Mouse (Mus musculus): ENCODE data around the gene Fbxo3. TPM values are rescaled to one million over a fixed set of nuclear protein-coding genes. Genes with fewer than 3 reads are reported as not detected.
"Not testable (repeated sequence)": the region's sequence is repeated elsewhere in the genome, so short reads cannot be mapped to it uniquely, and the experiment has no call there.

Fbxo3 gene
- total RNA-seq, 2 experiments from 2014 or later, result 49.2 to 49.8 TPM

DNA sequence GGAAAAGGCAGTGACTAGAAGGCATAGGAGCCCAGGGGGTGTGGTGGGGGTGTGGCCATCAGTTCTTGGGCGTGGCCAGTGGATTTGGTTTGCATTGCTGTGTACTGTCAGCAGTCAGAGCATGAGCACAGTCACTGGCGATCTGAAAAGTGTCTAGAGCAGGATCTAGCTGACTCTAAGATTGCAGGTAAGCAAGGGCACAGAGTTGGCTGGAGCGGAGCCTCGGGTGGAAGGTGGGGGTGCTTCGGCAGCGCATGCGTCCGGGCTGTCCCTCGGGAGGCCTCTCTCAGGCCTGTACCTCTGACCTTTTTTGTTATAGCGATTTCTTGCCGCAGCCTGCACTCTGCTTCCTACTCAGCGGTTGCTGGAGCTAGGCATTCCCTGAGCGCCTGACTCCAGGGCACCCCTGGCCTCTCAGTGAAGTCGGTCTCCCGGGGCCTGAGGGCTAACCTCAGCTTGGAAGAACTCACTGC is 68.3 kb downstream of the Fbxo3 start, which contains the start of gene Cd59a:
Gene Cd59a (plus strand): TSS at position 61 of the 473 bp plus-strand sequence.
- peak; percentile 81 for ATAC-seq (ENCODE audit: poor library complexity, severe bottlenecking)

DNA sequence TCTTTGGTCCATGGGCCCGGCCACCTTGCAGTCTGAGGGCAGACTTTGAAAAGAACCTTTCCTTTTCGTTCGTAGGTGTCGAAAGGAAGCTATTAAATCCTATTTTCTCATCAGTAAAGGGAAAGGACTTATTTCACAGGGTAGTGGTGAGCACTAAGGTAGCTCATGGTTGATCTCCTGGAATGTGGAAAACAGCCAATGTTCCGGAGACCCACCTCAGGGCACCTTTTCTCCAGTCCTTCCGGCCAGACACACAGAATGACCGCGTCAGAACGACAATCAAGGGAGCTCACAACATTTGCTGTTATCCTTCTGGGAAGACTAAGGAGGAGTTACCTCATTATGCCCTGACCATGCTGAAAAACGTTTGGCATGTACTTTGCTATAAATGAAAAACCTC is 68.7 kb downstream of the Fbxo3 start:
- ATAC-seq (ENCODE audit: poor library complexity, severe bottlenecking), result no peak

- not testable (repeated sequence) for ATAC-seq (ENCODE audit: poor library complexity, severe bottlenecking)
Observed at GRCm38 (mm10) chr2:104096796-104097195, 69.3 kb downstream of the Fbxo3 start.

DNA sequence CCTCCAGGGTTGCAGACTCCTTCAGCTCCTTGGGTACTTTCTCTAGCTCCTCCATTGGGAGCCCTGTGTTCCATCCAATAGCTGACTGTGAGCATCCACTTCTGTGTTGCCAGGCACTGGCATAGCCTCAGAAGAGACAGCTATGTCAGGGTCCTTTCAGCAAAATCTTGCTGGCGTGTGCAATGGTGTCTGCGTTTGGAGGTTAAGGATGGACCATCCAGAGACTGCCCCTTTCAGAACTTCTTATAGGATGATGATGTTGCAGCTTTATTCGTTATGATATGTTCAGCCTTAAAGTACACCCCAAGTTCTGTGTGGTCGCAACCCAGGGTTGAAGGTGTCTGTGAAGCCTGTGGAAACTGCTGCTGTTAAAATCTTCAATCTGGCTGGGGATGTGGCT is 69.9 kb downstream of the Fbxo3 start:
- not testable (repeated sequence) for ATAC-seq (ENCODE audit: poor library complexity, severe bottlenecking)

DNA sequence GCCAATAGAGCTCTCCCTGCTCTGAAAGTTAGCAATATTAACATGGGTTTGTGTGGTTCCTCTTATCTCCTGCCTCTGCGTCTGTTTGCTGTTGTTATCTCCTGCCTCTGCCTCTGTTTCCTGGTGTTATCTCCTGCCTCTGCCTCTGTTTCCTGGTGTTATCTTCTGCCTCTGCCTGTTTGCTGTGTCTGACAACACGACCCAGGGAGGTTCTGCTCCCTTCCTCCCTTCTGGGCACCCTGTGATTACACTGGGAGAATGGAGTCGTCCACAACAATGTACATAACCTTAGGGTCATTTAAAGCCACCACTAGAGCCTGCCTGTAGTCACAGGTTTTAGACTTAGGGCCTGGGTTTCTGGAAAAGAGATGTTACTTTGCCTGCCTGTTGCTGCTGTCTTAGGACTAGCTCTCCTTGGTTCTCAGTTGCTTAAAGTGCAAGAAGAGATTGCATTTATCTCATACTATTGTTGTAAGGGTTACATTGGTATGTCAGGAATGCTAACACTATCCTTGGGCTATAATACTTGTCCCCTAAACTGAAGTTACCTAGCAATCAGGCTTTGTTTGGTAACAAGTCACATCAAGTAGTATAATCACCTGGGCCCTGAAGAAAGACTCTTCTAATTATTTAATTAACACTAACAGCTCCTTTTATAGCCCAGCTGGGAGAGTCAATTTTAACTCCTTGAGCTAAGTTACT is 71.2 kb downstream of the Fbxo3 start:
- ATAC-seq (ENCODE audit: poor library complexity, severe bottlenecking), result peak; percentile 39

GRCm38 (mm10) chr2:104099231-104099585 is 71.7 kb downstream of the Fbxo3 start:
- no peak for ATAC-seq (ENCODE audit: poor library complexity, severe bottlenecking)

DNA sequence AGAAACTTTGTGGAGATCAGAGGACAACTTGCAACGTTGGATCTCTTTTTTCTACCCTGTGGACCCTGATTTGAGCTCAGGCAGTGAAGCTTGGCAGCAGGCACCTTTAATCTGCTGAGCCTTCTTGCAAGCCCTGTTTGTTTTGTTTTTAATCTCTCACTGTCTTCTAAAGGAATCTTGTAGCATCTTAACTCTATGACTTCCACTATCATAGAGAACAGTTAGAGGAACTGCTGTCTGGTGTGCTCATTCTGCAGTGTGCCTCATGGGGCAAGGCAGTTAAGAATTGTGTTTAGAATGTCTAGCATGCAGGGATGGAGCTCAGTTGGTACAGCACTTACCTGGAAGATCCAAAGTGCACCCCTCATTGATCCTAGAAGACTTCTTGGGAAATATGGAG is 72.4 kb downstream of the Fbxo3 start:
- ATAC-seq (ENCODE audit: poor library complexity, severe bottlenecking), result no peak

DNA sequence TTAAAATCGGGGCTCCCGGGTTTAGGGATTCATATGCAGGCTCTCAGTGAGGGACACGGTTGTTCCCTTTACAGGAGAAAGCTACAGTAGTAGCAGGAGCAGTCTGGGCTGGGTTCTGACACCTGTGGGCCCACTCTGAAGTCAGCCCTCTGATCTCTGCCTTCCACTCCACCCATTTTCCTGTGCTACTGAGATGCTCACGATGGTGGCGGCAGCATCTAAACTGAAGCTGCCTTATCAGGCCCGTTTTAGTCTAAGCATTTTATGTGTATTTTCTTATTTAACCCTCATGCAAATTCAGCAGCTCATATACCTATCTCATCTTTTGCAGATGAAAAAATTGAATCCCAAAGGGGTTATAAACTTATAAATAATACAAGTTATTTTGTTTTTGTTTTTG is 77.3 kb downstream of the Fbxo3 start:
- no peak for ATAC-seq (ENCODE audit: poor library complexity, severe bottlenecking)

DNA sequence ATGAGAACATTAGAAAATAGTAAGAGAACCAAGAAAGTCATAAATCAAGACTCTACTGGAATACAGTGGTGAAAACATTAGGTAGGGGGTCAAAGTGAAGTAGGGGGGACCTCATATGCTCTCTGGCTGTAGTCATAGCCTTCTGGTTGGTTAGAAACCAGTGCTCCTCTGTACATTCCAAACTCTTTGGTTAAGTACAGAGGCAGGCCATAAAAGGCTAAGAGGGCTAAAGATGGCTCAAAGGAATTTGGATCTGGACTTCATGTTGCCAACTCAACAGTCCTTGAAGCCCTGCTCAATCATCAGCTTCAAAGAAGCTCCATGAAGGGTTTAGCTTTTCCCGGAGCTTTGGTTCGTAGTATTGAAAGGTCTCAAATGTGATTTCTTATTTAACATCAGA is 81.5 kb downstream of the Fbxo3 start:
- ATAC-seq (ENCODE audit: poor library complexity, severe bottlenecking), result not testable (repeated sequence)

- no peak for ATAC-seq (ENCODE audit: poor library complexity, severe bottlenecking)
Observed at GRCm38 (mm10) chr2:104109528-104109927, 82.0 kb downstream of the Fbxo3 start.

- no peak for ATAC-seq (ENCODE audit: poor library complexity, severe bottlenecking)
Observed at GRCm38 (mm10) chr2:104110031-104110430, 82.5 kb downstream of the Fbxo3 start.

DNA sequence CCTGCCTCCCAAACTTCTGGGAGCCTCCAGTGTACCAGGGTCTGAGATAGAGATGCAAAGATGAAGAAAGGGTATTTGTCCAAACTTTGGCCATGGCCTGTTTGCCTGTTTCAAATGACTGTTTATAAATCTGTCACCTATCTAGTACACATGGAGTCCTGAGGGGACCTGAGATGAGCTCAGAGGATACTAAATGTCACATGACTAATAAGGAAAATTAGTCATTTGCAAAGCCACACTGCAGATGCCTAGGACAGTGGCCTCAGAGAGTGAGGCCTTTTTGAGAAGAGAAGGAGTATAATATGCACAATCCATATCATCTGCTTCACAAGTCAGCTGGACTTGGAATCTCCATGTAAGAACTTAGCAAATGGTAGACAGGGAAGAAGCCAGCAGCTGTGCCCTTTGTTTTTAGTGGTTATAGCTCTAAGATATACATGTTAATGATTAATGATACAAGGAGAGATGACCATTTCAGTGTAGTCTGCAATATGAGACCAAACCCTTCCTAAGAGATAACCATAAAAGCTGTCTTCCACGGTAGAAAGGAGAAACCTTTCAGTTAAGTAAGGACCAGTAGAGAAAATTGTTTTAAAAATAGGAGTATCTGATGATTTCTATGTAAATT is 83.8 kb downstream of the Fbxo3 start:
- ATAC-seq (ENCODE audit: poor library complexity, severe bottlenecking), result not testable (repeated sequence)

Other genes starting within 250 kb of the Fbxo3 start
- gene Caprin1, start 230.1 kb upstream of the Fbxo3 start, total RNA-seq (2015), result 209 and 211 TPM in 2 replicates
- gene Caprin1, start 230.1 kb upstream of the Fbxo3 start, total RNA-seq (2017), result 242 and 276 TPM in 2 replicates
- gene Lmo2, start 69.7 kb upstream of the Fbxo3 start, total RNA-seq (2015), result 186 and 200 TPM in 2 replicates
- gene Lmo2, start 69.7 kb upstream of the Fbxo3 start, total RNA-seq (2017), result 92.3 and 100 TPM in 2 replicates
- 0.27 TPM in 1 of 2 replicates, not detected in the other for gene 4931422A03Rik, start 640 bp downstream of the Fbxo3 start, total RNA-seq (2015)
- not detected in 2 replicates for gene 4931422A03Rik, start 640 bp downstream of the Fbxo3 start, total RNA-seq (2017)
- gene Gm10912, start 38.1 kb downstream of the Fbxo3 start, total RNA-seq (2015), result not detected in 2 replicates
- not detected in 2 replicates for gene Gm10912, start 38.1 kb downstream of the Fbxo3 start, total RNA-seq (2017)
- not detected in 2 replicates for gene Gm10799, start 40.8 kb downstream of the Fbxo3 start, total RNA-seq (2015)
- gene Gm10799, start 40.8 kb downstream of the Fbxo3 start, total RNA-seq (2017), result not detected in 2 replicates
- 0.62 TPM in 1 of 2 replicates, not detected in the other for gene Cd59b, start 42.1 kb downstream of the Fbxo3 start, total RNA-seq (2015)
- 3.6 TPM in 1 of 2 replicates, not detected in the other for gene Cd59b, start 42.1 kb downstream of the Fbxo3 start, total RNA-seq (2017)
- 0.13 and 1.8 TPM in 2 replicates for gene Cd59a, start 68.1 kb downstream of the Fbxo3 start, total RNA-seq (2015)
- gene Cd59a, start 68.1 kb downstream of the Fbxo3 start, total RNA-seq (2017), result 0.15 and 1.2 TPM in 2 replicates
- gene A930018P22Rik, start 95.0 kb downstream of the Fbxo3 start, total RNA-seq (2015), result not detected in 2 replicates
- gene A930018P22Rik, start 95.0 kb downstream of the Fbxo3 start, total RNA-seq (2017), result not detected in 2 replicates

Data from megakaryocyte, adult 5-6 weeks (primary cell).